In genomic region chr3:114147140-114147539, GRCm38 (mm10) we compare ENCODE assay signal across 14 mouse cellular contexts.
DNase-seq lines count a peak whose midpoint lies in the region; ATAC-seq and TF ChIP-seq lines count a peak whose summit lies in the region.
"Had no signal": no experiment of that assay in that cellular context is flagged by ENCODE, and none has a peak within 500 bp of the region (broad histone marks: within the 10 kb centered on the region; RNA-seq: fewer than 3 reads in every experiment).

No protein-coding gene starts in this region.

- peak; percentile 58 for TF ChIP-seq CTCF in lung, embryonic 14.5 days (IDR thresholded peaks at IDR 0.05; ENCODE audit: low read depth)

- ATAC-seq in hindbrain, embryonic 16.5 days, result peak; percentile 56; the same call in 1 of the 2 replicates
- no peak for ATAC-seq in hindbrain, embryonic 12.5 days (ENCODE audit: low FRiP score)
- no peak for ATAC-seq in lung, embryonic 14.5 days (ENCODE audit: insufficient read depth)

- WGBS in hindbrain, embryonic 16.5 days, result 21% methylated on average over 3 of the region's 3 CpGs
- WGBS in hindbrain, embryonic 12.5 days, result 26% methylated on average over 3 of the region's 3 CpGs
- WGBS in lung, embryonic 14.5 days, result 18% methylated on average over 3 of the region's 3 CpGs

- no peak overlapping the region for H3K4me3 ChIP-seq in hindbrain, embryonic 16.5 days (ENCODE audit: low read length)
- no peak overlapping the region for H3K4me3 ChIP-seq in hindbrain, embryonic 12.5 days
- H3K4me3 ChIP-seq in lung, embryonic 14.5 days (ENCODE audit: low read depth, low read length), result no peak overlapping the region
- H3K4me3 ChIP-seq: heart, embryonic 10.5 days; limb, embryonic 15.5 days had no signal

- no peaks in the 10 kb centered on the region for H3K4me1 ChIP-seq in hindbrain, embryonic 16.5 days (ENCODE audit: control insufficient read depth, insufficient read depth, low read depth, low read length)
- H3K4me1 ChIP-seq in hindbrain, embryonic 12.5 days, result no peaks in the 10 kb centered on the region
- H3K4me1 ChIP-seq in lung, embryonic 14.5 days (ENCODE audit: insufficient read depth), result no peaks in the 10 kb centered on the region
- H3K4me1 ChIP-seq: heart, embryonic 10.5 days; limb, embryonic 15.5 days had no signal

- DNase-seq in cerebellum, adult 9-10 months, result peak; percentile 13
- no peak for DNase-seq in cerebellum, adult 8-10 months
- peak; percentile 34 for DNase-seq in lung, embryonic 14.5 days
- DNase-seq in lung, postnatal 36 days, result no peak
- peak; percentile 44 for DNase-seq in retina, embryonic 14.5 days (ENCODE audit: low spot score)
- DNase-seq in spleen, postnatal 36 days (ENCODE audit: low spot score in 2 of 2), result no peak
- DNase-seq: kidney, adult 8-10 months; lung, postnatal 10 days; right cerebral cortex, postnatal 25 days; thymus, postnatal 25 days had no signal

- no peaks in the 10 kb centered on the region for H3K36me3 ChIP-seq in hindbrain, embryonic 16.5 days (ENCODE audit: control insufficient read depth, insufficient read depth, low read length)
- no peaks in the 10 kb centered on the region for H3K36me3 ChIP-seq in hindbrain, embryonic 12.5 days
- H3K36me3 ChIP-seq in lung, embryonic 14.5 days (ENCODE audit: insufficient read depth), result no peaks in the 10 kb centered on the region
- H3K36me3 ChIP-seq: heart, embryonic 10.5 days had no signal

- H3K9ac ChIP-seq in hindbrain, embryonic 16.5 days (ENCODE audit: low read depth, low read length), result no peak overlapping the region
- H3K9ac ChIP-seq in hindbrain, embryonic 12.5 days, result no peak overlapping the region
- no peak overlapping the region for H3K9ac ChIP-seq in lung, embryonic 14.5 days
- H3K9ac ChIP-seq: limb, embryonic 15.5 days had no signal

- H3K27me3 ChIP-seq in hindbrain, embryonic 16.5 days (replicated peaks; ENCODE audit: control insufficient read depth, insufficient read depth, low read length), result no peaks in the 10 kb centered on the region
- H3K27me3 ChIP-seq in hindbrain, embryonic 12.5 days, result no peaks in the 10 kb centered on the region
- no peaks in the 10 kb centered on the region for H3K27me3 ChIP-seq in lung, embryonic 14.5 days (ENCODE audit: insufficient read depth, low read length)
- H3K27me3 ChIP-seq: limb, embryonic 15.5 days had no signal

- no peak overlapping the region for H3K27ac ChIP-seq in hindbrain, embryonic 16.5 days (ENCODE audit: low read depth, low read length)
- H3K27ac ChIP-seq in hindbrain, embryonic 12.5 days, result no peak overlapping the region
- H3K27ac ChIP-seq in lung, embryonic 14.5 days (ENCODE audit: low read depth), result no peak overlapping the region
- H3K27ac ChIP-seq: heart, embryonic 10.5 days; limb, embryonic 15.5 days had no signal

- H3K9me3 ChIP-seq in hindbrain, embryonic 16.5 days (ENCODE audit: control insufficient read depth, low read length), result no peaks in the 10 kb centered on the region
- no peaks in the 10 kb centered on the region for H3K9me3 ChIP-seq in hindbrain, embryonic 12.5 days (replicated peaks)
- no peaks in the 10 kb centered on the region for H3K9me3 ChIP-seq in lung, embryonic 14.5 days (ENCODE audit: low read depth, low read length)
- H3K9me3 ChIP-seq: heart, embryonic 10.5 days; limb, embryonic 15.5 days had no signal

- H3K4me2 ChIP-seq in hindbrain, embryonic 16.5 days (ENCODE audit: low read length), result no peak overlapping the region
- no peak overlapping the region for H3K4me2 ChIP-seq in hindbrain, embryonic 12.5 days (replicated peaks)
- H3K4me2 ChIP-seq in lung, embryonic 14.5 days, result no peak overlapping the region
- H3K4me2 ChIP-seq: limb, embryonic 15.5 days had no signal

Comparison
In these comparisons a context has a peak if more than half of its experiments do, and no peak if none do; other contexts are left out.
1. DNase-seq: peak in cerebellum, adult 9-10 months (single experiment), lung, embryonic 14.5 days (single experiment) and retina, embryonic 14.5 days (single experiment); none in cerebellum, adult 8-10 months (single experiment), lung, postnatal 36 days (single experiment) and spleen, postnatal 36 days (0 of 2).